Mouse (Mus musculus) spleen, embryonic (tissue): ENCODE data around the gene Enpp3.
"Not testable (repeated sequence)": the region's sequence is repeated elsewhere in the genome, so short reads cannot be mapped to it uniquely, and the experiment has no call there.

Source experiments
- CTCF ChIA-PET: fragments of 350-600 bp; sonication (Branson Sonifier 250); formaldehyde crosslinking; loops from one replicate; lab custom pipeline; 2022; lab: Charles Lee

Gene Enpp3

DNA sequence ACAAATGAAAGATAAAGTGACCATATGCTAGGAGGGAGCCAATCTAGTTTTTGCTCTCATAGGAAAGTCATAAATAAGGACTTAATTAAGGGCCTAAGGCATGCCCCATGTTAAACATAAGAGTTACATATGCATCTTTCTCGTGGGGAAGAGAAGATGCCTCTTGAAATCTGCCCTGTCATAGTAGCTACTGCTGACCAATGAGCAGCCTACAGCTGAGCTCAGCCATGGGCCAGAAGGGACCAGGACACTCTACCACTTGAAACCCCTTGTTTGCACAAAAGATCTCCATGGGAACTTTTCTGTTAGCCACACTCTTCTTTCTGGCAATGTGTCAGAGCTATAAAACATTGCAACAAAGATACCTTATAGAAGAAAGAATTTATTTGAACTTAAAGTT, 19.4 kb downstream of the Enpp3 start:
- CTCF ChIA-PET = no interaction called here

DNA sequence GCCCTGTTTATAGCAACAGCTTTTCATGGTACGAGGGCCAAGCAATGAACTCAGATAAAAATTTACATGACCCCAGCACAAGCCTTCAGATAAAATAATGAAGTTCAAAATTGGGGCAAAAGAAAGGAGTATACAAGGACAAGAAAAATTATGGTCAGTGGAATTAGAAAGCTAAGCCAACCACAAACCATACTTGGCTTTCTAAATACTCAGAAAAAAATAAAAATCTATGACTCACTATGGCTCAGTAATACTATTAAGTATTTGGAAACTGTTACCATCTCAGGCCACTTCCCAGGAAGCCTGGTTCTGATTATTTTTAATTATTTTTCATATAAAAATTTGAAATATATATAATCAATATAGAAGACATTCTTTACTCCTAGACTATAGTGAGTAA, 19.8 kb downstream of the Enpp3 start:
- CTCF ChIA-PET = no interaction called here

DNA sequence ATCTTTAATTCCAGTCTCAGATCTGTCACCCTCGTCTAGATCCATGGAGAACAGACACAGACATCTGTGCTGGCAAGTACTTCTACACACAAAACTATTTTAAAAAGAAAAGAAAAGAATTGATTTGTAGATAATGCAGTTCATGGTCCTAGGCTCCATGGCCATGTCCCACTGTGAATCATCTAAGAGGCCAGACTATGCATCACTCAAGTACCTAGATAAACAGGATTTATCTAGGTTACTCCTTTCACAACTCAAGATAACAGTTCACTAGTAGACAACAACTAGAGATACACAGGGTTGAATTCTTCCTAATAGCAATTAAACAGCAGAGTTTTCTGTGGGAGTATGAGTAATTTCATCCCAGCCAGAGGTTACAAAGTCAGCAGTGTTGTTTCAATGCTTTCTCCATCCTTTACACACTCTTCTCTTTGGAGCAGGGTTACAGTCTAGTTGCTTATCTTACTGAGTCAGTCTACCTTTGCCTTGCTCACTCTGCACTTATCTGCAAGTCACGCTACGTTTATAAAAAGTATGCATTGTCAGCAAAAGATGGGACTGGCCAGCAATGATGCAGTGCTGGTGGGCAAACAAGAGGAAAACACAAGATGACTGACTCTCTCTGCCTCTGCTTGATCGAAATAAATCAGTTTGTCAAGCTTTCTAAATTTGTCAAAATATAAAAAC, 20.5 kb downstream of the Enpp3 start:
- CTCF ChIA-PET = no interaction called here

DNA sequence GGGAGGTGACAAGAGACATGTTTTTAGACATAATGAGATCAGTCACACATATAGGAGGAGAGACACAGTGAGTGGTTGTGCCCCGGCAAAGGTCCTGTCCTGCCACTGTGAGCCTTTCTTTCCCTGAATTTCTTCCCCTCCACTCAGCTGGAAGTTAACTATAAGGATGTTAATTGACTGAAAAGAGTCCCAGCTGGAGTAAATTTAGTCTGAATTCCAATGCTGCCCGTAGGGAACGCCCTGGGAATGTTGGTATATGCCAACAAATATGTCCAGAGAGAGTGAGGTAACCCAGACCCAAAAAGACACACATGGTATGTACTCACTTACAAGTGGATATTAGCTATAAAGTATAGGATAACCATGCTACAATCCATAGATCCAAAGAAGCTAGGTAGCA, 23.1 kb downstream of the Enpp3 start:
- CTCF ChIA-PET = no interaction called here

DNA sequence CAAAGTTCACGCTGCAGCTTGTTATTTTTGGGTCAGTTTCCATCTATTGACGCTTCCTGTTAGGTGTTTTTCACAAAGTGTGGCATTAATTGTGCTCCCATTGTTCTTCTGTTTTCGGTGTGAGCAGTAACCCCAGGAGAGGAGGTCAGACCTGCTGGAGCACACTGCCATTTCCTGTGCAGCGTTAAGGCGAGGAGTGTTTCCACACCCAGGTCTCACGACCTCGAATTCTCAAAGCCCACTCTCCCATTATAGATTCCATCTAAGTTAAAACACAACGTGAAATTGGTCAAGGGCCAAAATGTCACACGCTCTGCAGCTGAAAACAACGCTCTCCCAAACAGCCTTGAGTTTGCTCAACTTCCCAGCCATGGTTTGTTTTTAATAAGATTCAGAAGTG, 32.0 kb downstream of the Enpp3 start:
- CTCF ChIA-PET = interaction anchor here (0.9 kb wide), 1 partner anchor 30 kb away, joined by 3 read pairs; no protein-coding TSS in a partner anchor

DNA sequence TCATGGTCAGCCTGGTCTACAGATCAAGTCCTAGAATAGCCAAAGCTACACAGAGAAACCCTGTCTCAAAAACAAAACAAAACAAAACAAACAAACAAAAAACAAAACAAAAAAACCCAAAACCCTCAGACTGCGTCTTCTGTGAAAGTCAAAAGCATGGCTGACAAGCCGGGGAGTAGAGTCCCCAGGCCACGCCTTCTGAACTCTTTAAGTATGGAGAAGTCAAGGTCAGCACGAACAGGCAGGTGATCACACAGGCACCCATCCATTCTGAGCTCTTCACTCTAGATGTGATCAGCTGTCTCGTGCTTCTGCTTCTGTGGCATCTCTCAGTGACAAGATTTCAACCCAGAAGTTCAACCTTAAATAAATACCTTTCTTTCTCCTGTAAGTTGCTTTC, 35.9 kb downstream of the Enpp3 start:
- CTCF ChIA-PET = no interaction called here

DNA sequence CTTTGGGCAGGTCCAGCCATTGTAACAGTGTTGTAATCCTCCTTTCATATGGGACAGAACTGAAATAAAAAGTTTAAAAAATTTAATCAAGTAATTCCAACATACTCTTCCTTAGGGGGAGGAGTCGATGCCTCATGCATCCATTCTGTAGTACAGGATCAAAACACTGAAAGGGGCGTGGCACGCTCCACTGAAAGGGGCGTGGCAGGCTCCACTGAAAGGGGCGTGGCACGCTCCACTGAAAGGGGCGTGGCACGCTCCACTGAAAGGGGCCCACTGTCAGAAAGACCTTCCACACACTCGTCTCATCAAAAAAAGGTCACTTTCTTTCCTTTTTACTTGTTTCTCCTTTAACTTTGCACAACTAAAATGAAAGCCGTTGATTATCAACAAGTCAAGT, 36.7 kb downstream of the Enpp3 start:
- CTCF ChIA-PET = no interaction called here

DNA sequence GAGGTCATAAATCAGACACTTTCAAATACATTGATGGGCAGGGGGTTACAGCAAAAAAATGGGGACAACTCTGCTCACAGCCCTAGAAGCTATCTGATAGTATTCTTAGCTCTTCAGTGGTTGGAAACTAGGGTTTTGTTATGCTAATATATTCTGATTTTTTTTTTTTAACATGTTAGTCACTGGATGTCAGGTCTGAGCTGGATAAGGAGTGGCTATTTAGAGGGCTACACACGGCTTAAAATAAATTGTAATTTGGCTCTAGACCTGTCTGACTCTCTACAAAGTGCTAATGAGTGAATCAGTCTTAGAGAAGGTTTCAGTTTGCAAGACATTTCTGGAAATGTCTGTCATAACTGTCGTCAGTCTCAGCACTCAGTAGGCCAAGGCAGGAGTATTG, 37.5 kb downstream of the Enpp3 start:
- CTCF ChIA-PET = no interaction called here

DNA sequence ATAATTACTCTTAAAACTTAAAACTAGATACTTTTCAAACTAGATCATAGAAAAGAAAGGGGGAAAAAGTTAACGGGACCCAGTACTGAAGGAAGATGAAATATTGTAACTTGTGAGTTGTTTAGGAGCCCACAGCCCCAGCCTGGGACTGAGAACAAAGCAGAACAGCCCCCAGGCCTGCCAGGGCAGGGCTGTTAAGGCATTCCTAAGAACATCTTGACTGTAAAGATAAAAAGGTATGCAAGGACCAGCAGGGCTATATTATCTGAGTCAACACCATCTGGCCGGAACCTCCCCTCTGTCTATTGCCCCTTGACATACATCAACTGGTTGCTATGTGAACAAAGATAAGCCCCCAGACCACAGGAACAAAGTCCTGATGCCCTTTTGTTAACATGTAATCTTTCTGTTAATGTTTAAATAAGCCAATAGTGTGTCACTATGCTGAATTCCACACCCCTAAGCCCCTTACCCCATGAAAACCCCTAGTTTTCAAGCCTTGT, 39.8 kb downstream of the Enpp3 start:
- CTCF ChIA-PET = not testable (repeated sequence)

DNA sequence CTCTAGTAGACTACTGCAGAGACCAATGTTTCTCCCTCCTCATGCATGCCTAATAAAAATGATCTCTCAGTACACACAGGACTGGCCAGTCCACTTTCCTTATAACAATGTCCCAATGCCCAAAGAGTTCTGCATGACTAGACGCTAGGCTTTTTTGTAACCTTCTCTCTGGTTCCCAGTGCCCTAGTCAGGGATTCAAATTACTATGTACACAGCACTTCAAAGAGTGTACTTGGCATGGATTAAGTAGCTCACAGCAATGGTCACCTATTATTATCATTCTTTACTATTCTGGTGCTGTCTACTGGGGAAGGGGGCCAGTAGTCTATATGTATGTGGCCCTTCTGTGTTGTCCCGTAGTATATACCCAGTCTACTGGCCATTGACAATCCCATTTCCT, 40.8 kb downstream of the Enpp3 start:
- CTCF ChIA-PET = no interaction called here

DNA sequence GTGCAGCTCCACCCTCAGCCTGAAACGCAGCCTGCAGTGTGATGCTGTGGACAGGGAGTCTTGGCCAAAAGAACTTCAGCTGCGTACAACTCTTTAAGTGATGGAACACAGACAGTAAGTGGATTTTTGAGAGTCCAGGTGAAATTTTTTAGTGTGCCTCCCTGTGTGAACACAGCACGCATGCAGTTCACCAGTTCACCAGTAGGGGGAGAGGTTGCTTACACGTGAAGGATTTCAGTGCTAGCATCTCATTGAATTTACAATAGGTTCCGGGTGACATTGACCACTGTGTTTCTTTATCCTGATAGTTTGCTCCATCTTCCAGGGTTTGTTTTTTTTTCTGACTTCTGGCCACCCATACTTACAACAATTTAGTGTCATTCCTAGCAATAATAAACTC, 45.4 kb downstream of the Enpp3 start:
- CTCF ChIA-PET = no interaction called here

DNA sequence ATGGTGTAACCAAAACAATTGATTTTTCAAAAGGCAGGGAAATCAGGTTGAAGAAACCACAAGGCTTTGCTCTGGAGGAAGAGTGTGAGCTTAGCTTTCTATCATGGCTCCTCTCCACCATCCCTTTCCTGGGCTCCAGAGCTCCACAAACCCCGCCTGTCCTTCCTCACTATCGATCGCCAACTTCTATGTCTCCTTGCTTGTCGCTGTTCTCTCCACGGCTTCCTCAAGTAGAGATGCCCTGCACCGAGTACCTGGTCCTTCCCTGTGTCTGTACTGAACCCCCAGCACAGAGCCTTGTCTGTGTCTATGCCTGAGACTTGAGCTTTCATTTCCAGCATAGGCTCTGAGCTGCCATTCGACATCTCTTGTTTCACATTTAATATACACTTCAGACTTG, 49.9 kb downstream of the Enpp3 start:
- CTCF ChIA-PET = no interaction called here

DNA sequence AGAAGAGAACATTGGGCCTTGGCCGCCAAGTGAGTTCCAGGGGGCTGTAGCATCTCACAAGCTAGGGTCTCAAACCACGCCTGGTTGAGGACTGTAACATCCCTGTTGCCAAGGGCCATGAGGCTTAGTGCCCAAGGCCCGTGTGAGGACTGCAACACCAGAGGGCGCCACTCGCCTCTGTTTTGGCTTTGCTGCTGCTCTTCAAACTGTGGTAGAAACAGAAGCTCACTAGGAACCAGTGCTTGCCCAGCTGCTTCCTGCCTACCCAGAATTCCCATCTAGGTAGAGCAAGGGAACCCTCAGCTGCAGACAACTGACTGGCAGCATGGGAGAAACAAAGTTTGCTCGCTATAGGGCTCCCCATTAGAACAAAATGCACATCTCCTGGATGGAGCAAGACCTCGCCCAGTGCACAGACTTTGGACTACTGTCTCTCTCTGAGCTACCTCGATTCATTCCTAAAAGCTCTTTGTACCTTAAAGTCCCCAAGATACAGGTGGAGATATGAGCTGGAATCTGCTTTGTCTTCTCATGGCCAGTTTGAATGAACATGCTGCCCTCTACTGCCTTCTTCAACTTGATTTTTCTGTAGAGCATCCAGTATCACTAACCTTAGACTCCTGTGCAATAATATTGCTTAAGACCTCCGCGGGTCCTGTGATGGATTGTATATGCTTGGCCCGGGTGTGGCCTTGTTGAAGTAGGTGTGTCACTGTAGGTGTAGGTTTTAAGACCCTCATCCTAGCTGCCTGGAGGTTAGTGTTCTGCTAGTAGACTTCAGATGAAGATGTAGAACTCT, 52.7 kb downstream of the Enpp3 start:
- CTCF ChIA-PET = interaction anchor here (0.5 kb wide), 2 partner anchors 12 to 35 kb away, joined by 3 to 12 read pairs; no protein-coding TSS in a partner anchor

DNA sequence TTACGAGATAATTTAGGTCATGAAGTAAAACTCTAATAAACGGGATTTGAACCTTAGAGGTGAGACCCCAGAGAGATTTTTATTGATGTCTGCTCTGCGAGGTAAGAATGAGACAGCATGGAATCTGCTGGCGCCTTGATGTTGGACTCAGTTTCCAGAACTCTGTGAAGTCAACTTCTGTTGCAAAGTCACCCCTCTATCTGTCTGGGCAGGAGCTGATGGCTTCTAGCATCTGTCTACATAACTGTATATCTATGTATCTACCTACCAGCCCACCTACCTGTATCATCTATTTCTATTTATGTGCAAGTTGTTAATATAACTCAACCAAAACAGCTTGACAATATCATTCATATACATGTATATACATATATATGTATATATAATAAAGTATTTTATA, 57.3 kb downstream of the Enpp3 start:
- CTCF ChIA-PET = no interaction called here

DNA sequence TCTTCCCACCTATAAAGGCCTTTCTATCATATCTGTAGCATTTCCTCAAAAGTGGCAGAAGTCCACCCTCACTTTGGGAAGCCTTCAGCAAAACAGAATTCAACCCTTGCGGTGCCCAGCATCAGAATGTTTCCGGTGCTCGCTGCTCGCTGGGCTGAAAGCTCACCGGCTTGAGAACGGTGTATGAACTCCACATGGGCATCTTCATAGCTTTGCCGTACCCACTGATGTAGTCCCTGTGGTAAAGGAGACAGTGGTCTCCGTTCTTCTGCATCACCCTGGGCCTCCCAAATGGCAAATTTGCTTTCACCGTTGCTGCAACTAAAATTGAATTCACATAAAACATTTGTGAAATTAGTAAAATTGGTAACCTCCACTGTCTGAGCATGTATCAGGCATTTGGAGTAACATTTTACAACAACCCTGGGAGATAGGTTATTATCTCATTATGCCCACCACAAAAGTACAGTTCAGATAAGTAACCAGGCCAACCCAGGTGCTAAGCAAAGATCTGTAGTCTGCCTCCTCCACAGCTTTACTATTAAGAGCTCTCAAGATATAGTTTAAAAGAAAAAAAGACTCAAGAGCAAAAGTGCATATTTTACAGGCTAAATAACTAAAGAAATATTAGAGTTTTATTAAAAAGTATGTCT, 57.9 kb downstream of the Enpp3 start:
- CTCF ChIA-PET = no interaction called here

DNA sequence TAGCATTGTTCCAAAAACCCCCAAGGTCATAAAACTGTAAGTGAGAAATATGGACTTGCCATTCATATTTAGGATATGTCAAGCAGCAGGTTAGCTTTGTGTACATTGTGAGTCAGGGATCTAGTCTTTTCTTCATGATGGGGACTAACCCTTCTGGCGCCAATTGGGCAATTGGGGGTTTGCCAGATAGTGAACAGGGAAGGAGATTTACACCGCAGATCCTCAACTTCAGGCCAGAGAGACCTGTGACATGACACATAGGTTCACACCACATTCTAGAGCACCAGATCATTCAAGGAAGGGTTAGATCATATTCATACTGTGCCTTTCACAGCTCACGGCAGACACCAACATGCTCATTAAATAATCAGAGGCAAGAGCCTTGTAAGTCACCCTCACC, 58.7 kb downstream of the Enpp3 start:
- CTCF ChIA-PET = no interaction called here

DNA sequence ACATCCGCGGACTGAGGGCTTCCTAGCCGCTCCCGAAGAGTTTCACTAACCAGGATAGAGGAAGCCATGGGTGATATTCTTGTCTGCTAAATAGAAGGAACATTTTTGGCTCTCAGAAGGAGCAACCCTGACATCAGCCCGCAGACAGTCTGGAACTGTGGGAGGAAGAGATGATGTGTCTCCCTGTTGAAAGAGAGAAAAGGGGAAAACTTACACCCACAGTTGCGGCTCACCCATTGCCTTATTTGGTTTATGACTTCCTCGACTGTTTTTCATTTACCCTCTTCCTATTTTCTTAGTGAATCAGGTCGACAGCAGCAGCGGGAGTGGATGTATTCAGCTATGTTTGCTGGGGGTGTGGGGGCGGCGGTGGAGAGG, 64.0 kb downstream of the Enpp3 start:
- CTCF ChIA-PET = interaction anchor here (0.7 kb wide), 1 partner anchor 475 kb away, joined by 6 read pairs; no protein-coding TSS in a partner anchor

DNA sequence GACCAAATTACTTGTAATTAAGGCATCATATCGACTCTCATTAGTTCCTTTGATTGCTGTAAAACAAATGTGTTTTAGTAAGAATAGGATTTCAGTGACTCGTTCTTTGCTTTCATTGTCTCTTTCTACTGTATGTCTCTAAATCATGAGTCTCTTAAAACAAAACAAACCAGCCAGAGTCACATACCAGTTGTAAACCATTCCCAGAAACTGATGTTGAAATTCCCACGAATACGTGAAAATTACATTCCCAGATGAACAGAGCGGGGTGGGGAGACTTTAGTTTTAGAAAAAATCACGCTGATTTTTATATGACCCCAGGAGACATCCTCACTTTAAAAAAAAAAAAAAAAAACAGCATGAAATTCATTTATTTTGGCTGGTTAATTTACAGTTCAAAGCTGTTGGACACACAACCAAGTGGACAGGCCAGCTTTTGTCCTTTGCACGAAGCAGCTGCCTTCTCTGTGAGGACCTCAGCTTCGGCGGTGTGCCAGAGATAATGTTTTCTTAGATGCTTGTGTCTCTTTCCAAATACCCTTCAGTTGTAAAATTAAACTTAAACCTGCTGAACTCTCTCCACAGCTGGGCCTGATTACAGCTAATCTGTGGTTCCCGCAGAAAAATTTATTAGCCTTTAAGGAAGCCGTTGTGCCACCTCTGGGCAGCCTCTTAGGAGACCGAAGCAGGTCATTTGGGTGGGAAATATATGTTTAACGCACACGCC, 64.5 kb downstream of the Enpp3 start:
- CTCF ChIA-PET = interaction anchor here (0.7 to 0.8 kb wide), 2 partner anchors 12 to 475 kb away, joined by 6 to 12 read pairs; no protein-coding TSS in a partner anchor

DNA sequence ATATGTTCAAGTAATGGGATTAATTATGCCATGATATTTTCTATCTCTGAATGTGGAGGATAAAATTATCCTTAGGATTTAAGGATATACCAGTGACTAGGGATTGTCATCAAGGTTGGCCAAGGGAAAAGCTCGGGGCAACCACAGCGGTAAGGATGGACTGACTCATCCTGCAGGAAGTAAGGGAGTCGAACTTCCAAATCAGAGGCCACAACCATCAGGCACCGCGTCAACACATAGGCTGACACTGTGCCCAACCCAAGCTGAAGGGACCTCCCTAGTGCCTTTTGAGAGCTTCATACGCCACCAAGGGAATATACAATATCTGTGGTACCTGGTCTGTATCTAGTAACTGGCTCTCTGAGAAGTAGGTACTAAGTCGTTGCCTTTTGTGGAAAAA, 73.1 kb downstream of the Enpp3 start:
- CTCF ChIA-PET = no interaction called here

DNA sequence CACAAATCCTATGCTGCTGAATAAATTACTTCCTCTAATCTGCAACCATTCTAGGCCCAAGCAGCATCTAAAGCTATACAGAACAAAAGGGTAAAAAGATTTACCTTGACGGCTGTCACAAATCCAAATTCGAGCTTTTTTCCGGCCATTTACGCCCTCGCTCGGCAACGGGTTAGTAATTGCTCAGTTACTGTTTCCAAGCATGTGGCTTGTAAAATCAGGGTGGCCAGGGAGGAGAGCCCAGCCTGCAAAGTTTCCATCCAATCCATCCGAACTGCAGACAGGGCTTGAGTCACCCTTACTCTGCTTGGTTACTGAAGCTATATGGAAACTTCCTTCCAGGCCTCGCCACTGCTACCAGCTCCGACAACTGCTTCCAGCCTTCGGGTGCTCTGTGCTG, 74.9 kb downstream of the Enpp3 start:
- CTCF ChIA-PET = no interaction called here

DNA sequence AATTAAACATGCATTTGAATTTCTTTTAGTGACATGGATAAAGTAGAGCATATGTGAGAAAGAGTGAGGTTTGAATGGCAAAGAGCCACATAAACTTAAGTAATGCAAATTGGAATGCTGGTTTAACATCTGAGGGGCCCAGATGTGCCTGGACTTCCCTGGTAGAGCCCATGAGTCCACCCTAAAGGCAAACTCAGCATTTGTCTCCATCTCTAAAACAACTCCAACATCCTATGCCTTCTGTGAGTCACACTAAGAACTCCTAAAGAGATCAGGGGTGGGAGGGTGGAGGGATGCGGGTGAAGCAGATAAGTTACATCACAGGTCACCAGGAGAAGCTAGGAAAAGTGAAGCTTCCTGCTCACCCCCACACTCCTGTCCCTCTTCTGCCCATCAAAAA, 76.6 kb downstream of the Enpp3 start:
- CTCF ChIA-PET = no interaction called here
